Mouse (Mus musculus) inflammation-experienced regulatory T-cells (primary cell): ENCODE measurements around the gene Spc25. TPM values are rescaled to one million over a fixed set of nuclear protein-coding genes. Genes with fewer than 3 reads are reported as not detected.

Experiments
- polyA plus RNA-seq, 2 experiments: library from polyadenylated mRNA; unstranded; fragments of 100-300 nt; shearing (Covaris generic); gene quantifications; one replicate each; pipeline ENCODE4 v1.2.1; 2017

Gene Spc25
- polyA plus RNA-seq = 1 to 10 TPM; 1.2 to 6.2 TPM

DNA sequence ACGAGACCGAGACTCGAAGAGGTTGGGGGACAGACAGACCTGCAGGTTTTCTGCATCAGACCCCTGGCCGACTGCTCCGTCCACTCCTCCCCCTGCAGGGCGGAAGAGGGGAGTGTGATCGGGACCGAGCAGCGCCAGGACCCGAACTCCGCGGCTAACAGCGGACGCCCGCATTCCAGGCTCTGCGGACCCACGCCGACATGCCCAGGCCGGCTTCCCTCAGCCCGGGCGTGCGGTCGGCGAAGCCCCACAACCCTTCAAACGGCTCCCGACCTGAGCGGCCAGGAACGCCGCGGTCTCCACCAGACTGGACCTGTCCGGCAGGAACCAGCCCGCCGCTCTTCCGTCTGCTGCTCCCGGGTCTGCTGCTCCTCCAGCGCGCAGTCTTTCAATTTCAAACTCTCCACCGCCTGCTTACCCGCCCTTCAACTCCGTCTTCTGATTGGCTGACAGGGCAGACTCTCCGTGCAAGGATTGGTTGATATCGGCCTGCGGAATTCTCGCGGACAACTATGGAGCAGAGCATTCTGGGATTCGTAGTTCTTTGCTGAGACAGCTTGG is at the start of gene Spc25:
Spc25 (minus strand) TSS at position 404 of the 561 bp plus-strand sequence.

DNA sequence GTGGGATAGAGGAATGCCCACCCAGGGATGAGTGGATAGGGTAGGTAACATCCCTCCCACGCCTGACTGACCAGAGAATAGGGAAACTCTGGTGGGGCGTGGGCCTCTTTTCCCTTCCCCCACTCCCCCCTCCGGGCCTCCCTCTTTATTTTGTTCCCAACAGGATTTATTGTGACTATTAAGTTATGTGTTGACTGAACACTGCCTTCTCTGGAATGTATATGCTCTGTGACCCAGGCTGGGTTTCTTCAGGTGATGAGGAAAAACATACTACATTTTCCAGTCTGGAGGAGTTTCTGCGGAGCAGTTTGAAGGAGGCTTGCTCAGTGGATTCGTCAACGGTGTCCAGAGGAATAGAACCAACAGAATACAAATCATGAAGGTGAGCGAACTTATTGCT is 4.8 kb upstream of the Spc25 start, which contains the start of gene G6pc2:
G6pc2 (plus strand) TSS at position 301 of the 400 bp plus-strand sequence.

Other genes starting within 250 kb of the Spc25 start
- gene Nostrin, start 70.4 kb downstream of the Spc25 start, polyA plus RNA-seq = 1 to 10 TPM in 1 of 2 experiments, not detected in 1; 1.0 TPM
- gene G6pc2, start 4.9 kb upstream of the Spc25 start, polyA plus RNA-seq = 1 to 10 TPM in 1 of 2 experiments, not detected in 1; 1.0 TPM
- gene Abcb11, start 136.4 kb upstream of the Spc25 start, polyA plus RNA-seq = under 1 TPM; 0.20 to 0.52 TPM
- 1 to 10 TPM in 1 of 2 experiments, under 1 TPM in 1; 0.31 to 1.0 TPM for gene Dhrs9, start 174.3 kb upstream of the Spc25 start, polyA plus RNA-seq